Mouse (Mus musculus): ENCODE data around the gene Gas2. TPM values are rescaled to one million over a fixed set of nuclear protein-coding genes. Genes with fewer than 3 reads are reported as not detected.

Gene Gas2
- polyA plus RNA-seq, 1 experiment: 8.5 TPM

DNA sequence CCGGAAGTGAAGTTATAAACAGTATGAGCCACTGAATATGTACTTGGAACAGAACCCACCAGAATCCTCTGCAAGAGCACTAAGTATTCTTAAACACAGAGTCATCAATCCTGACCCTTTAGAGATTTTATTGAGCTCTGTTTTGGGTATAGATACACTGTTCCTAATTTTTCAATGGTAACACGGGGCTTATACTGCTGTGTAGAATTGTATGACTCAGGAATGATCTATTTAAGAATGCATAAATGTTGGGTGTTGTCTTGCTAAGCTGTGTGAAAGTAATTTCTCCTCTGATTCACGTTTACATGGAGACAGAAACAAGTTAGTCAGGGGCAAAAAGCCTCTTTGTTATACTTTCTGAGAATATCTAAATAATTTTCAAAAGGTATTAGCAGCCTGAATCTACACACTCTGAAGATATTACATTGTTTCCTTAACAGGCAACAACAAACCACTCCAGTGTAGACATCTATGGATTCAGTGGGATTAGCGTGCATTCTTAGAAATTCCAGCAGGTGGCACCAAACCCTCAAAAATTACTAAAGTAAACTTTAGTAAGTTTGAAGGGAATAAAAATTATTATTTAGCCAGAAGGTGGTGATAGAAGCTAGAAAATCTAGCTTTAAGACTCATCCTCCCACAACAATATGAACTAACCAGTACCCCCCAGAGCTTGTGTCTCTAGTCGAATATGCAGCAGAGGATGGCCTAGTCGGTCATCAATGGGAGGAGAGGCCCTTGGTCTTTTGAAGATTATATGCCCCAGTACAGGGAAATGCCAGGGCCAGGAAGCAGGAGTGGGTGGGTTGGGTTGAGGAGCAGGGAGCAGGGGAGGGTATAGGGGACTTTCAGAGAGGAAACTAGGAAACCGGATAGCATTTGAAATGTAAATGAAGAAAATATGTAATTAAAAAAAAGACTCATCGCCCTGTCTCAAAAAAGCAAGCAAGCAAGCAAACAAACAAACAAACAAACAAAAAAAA, 176.1 kb downstream of the Gas2 start:
- TF ChIP-seq SRF (IDR thresholded peaks at IDR 0.05; ENCODE audit: control insufficient read depth, insufficient read length, low read depth): no peak
- no peak for TF ChIP-seq E2F4 (IDR thresholded peaks at IDR 0.05; ENCODE audit: insufficient read depth)
- TF ChIP-seq MYOG (IDR thresholded peaks at IDR 0.05; ENCODE audit: control insufficient read depth in 1 of 3, insufficient read depth in 1 of 3, insufficient read length in 2 of 3, low read depth in 2 of 3): no peak
- TF ChIP-seq POLR2AphosphoS2 (IDR thresholded peaks at IDR 0.05; ENCODE audit: insufficient read length, low read depth): no peak
- no peak for TF ChIP-seq MYOD1 (IDR thresholded peaks at IDR 0.05; ENCODE audit: control insufficient read depth in 1 of 3, insufficient read length in 2 of 3, low read depth in 2 of 3)
- TF ChIP-seq MAX (IDR thresholded peaks at IDR 0.05; ENCODE audit: low read depth): no peak
- TF ChIP-seq CEBPB (IDR thresholded peaks at IDR 0.05; ENCODE audit: insufficient read depth, poor library complexity, severe bottlenecking): no peak
- no peak for TF ChIP-seq POLR2A (IDR thresholded peaks at IDR 0.05; ENCODE audit: insufficient read length, low read depth)
- no peak for TF ChIP-seq REST (IDR thresholded peaks at IDR 0.05; ENCODE audit: insufficient read depth, insufficient read length)
- TF ChIP-seq TCF12 (IDR thresholded peaks at IDR 0.05; ENCODE audit: insufficient read depth, poor library complexity, severe bottlenecking): no peak
- no peak for TF ChIP-seq USF1 (IDR thresholded peaks at IDR 0.05; ENCODE audit: low read depth)
- H3K4me3 ChIP-seq: no peak overlapping the region
- no peaks in the 10 kb centered on the region for H3K79me2 ChIP-seq (ENCODE audit: control insufficient read depth, insufficient read depth)
- H3ac ChIP-seq (ENCODE audit: control insufficient read depth, insufficient read length): no peak overlapping the region
- no peak overlapping the region for H3K4me2 ChIP-seq (ENCODE audit: low read depth)
- no peaks in the 10 kb centered on the region for H3K36me3 ChIP-seq (ENCODE audit: control insufficient read depth, insufficient read depth)
- H3K27me3 ChIP-seq (ENCODE audit: control insufficient read depth, insufficient read depth, insufficient read length): no peaks in the 10 kb centered on the region

Other genes with a start within 250 kb of the Gas2 start
- gene Slc17a6, start 240.0 kb upstream of the Gas2 start, polyA plus RNA-seq (2012; fragmentation: generic; extraction: Trizol): 0.16 TPM
- gene Fancf, start 252 bp downstream of the Gas2 start, polyA plus RNA-seq (2012; fragmentation: generic; extraction: Trizol): 7.2 TPM
- gene Svip, start 144.0 kb downstream of the Gas2 start, polyA plus RNA-seq (2012; fragmentation: generic; extraction: Trizol): 0.80 TPM
- not detected for gene 1700015G11Rik, start 153.7 kb downstream of the Gas2 start, polyA plus RNA-seq (2012; fragmentation: generic; extraction: Trizol)